Mouse (Mus musculus) hindbrain, embryonic 12.5 days (tissue): ENCODE measurements around the gene Grn. TPM values are rescaled to one million over a fixed set of nuclear protein-coding genes. Genes with fewer than 3 reads are reported as not detected.

Source experiments
- ATAC-seq: fragments of 200-750 bp; cut with Nextera tagmentation; 2 replicates; pipeline ENCODE4 v1.8.0; 2017; ENCODE audit warnings: moderate TSS enrichment; ENCODE audit not compliant: low FRiP score
- H3K27ac ChIP-seq: fragments of 300-500 bp; sonication (generic); 2 replicates; pipeline ENCODE4 v1.5.1; 2016; ENCODE audit warnings: mild to moderate bottlenecking
- H3K27me3 ChIP-seq: fragments of 300-500 bp; sonication (generic); 2 replicates; pipeline ENCODE4 v1.6.1; 2016; ENCODE audit warnings: mild to moderate bottlenecking
- H3K36me3 ChIP-seq: fragments of 300-500 bp; sonication (generic); 2 replicates; pipeline ENCODE4 v1.6.1; 2016; ENCODE audit warnings: mild to moderate bottlenecking
- H3K4me1 ChIP-seq: fragments of 300-500 bp; sonication (generic); 2 replicates; pipeline ENCODE4 v1.6.1; 2016
- H3K4me2 ChIP-seq: fragments of 300-500 bp; sonication (generic); replicated peaks from 2 replicates; pipeline ENCODE4 v1.6.1; 2016; ENCODE audit warnings: mild to moderate bottlenecking
- H3K4me3 ChIP-seq: fragments of 300-500 bp; sonication (generic); 2 replicates; pipeline ENCODE4 v1.5.1; 2016; ENCODE audit warnings: mild to moderate bottlenecking
- H3K9ac ChIP-seq: fragments of 300-500 bp; sonication (generic); 2 replicates; pipeline ENCODE4 v1.6.1; 2016; ENCODE audit warnings: mild to moderate bottlenecking, moderate library complexity
- H3K9me3 ChIP-seq: fragments of 300-500 bp; sonication (generic); replicated peaks from 2 replicates; pipeline ENCODE4 v1.6.1; 2016; ENCODE audit warnings: mild to moderate bottlenecking
- WGBS: fragments of 180-500 bp; shearing (Covaris S2); methylation state at CpG from one replicate; pipeline ENCODE4 v1.1.7; 2016; 5-methylcytosine and 5-hydroxymethylcytosine counted together
- polyA plus RNA-seq: library from polyadenylated mRNA; unstranded; fragments of >200 nt; fragmentation: Nextera tagmentation; extraction: Ambion mirVana; gene quantifications from 2 replicates; pipeline ENCODE4 v1.2.1, GENCODE M21; 2016

The Grn gene
- polyA plus RNA-seq, 1 experiment from 2014 or later = 101 TPM

DNA sequence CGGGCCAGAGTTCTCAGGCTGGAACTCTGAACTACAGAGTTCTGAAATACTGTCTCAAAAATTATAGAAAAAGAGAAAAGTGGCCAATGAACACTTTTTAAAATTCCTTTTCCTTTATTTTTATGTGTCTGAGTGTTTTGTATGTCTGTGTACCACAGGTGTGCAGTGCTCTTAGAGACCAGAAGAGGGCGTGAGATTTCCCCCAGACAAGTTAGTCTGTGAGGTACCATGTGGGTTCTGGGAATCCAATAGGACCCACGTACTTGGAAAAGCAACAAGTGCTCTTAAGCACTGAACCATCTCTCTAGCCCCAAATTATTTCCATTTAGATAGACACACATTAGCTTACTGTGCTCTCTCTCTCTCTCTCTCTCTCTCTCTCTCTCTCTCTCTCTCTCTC, 11.3 kb downstream of the Grn start:
- no peak overlapping the region for H3K9ac ChIP-seq
- no peak overlapping the region for H3K4me2 ChIP-seq
- H3K4me3 ChIP-seq = no peak overlapping the region
- H3K9me3 ChIP-seq = no peaks in the 10 kb centered on the region
- H3K36me3 ChIP-seq = peaks cover 68% of the 10 kb centered on the region
- peaks cover 19% of the 10 kb centered on the region for H3K27me3 ChIP-seq
- no peak for ATAC-seq
- H3K27ac ChIP-seq = no peak overlapping the region
- H3K4me1 ChIP-seq = peaks cover 52% of the 10 kb centered on the region
- whole genome bisulfite sequencing = 85% methylated on average over 3 of the region's 3 CpGs

DNA sequence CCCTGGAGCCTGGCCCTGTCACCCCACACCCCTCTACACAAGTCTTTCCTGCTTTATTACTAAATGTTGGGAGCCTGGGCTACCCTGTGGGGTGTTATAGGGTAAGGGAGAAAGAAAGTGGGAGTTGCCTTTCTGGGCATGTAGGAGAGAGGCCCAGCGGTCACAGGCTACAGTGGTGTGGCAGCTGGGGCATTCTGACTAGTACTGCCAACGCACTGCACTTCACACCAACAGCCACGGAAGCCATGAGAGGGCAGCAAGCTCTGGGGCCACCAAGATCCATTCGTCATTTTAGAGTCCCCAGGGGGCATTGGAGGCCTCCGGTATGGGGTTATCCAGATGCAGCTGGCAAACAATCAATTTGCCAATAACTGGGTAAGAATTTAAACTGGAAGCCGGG, 12.0 kb downstream of the Grn start:
- no peak overlapping the region for H3K4me3 ChIP-seq
- ATAC-seq = no peak
- H3K27ac ChIP-seq = no peak overlapping the region
- no peak overlapping the region for H3K4me2 ChIP-seq
- 83% methylated on average over 6 of the region's 6 CpGs for WGBS
- H3K4me1 ChIP-seq = peaks cover 48% of the 10 kb centered on the region
- H3K36me3 ChIP-seq = peaks cover 64% of the 10 kb centered on the region
- no peak overlapping the region for H3K9ac ChIP-seq
- H3K9me3 ChIP-seq = no peaks in the 10 kb centered on the region
- H3K27me3 ChIP-seq = peaks cover 19% of the 10 kb centered on the region

DNA sequence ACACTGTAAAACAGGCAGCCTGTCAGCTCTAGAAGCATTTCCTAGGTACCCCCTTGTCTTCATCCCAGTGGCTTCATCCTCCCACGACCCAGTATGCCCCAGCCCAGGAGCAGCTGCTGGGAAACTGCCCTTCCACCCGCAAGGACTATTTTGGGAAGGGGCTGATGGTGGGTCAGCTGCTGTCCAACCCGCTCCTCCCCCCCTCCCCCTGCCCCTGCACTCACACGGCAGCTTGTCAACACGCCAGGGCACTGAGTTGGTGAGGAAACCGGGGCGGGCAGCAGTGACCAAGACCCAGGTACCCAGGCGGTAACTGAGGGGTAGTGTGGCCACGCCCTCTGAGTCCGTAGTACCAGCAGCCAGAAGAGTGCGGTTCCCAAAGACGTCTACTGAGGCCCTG, 13.6 kb downstream of the Grn start:
- Histone ChIP-seq H3K4me2 (no peak overlapping the region; the same call in 1 of the 2 replicates), H3K27ac (no peak overlapping the region), H3K36me3 (peaks cover 48% of the 10 kb centered on the region), H3K9me3 (no peaks in the 10 kb centered on the region), H3K4me3 (no peak overlapping the region), H3K27me3 (peaks cover 26% of the 10 kb centered on the region), H3K4me1 (peaks cover 44% of the 10 kb centered on the region), H3K9ac (no peak overlapping the region)
- WGBS = 67% methylated on average over 12 of the region's 12 CpGs
- no peak for ATAC-seq

DNA sequence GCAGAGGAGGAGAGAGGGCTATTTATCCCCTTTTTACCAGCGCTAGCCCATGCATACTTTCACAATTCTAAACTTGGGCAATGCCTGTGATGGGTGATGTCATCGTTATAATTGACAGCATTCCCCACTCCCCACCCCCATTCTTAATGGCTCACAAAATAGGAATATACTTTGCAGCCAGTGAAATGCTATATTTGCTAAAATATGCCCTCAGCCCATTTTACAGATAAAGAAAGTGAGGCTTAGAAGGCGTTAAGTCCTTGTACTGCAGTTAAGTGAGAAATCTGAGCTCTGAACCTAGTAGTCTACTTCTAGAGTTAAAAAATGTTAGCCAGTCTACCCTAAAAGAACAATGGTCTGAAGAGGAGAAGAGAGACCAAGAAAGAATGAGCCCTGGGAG, 14.2 kb downstream of the Grn start:
- ATAC-seq = no peak
- 76% methylated on average over 3 of the region's 3 CpGs for WGBS
- Histone ChIP-seq H3K9me3 (no peaks in the 10 kb centered on the region), H3K27ac (no peak overlapping the region), H3K4me1 (peaks cover 42% of the 10 kb centered on the region), H3K36me3 (peaks cover 42% of the 10 kb centered on the region), H3K27me3 (peaks cover 26% of the 10 kb centered on the region), H3K9ac (no peak overlapping the region), H3K4me3 (no peak overlapping the region), H3K4me2 (no peak overlapping the region; the same call in 1 of the 2 replicates)

DNA sequence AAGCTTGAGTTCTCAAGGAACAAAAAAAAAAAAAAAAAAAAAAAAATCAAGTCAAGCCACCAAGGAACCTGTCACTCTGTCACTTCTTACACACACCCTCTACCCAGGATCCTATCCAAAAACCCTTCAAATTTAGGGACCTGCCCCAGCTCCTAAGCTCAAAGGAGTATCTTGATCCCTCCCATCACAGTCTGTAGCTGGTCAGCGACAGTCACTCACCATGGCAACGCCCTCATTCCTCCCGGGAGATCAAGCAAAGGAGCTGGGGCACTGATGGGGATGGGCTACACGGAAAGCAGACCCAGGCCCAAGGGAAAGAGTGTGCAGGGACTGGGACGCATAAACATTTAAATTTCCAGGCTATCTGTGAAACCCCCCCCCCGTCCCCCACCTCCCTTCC, 14.7 kb downstream of the Grn start:
- Histone ChIP-seq H3K9ac (peak overlapping the region; percentile 100), H3K27me3 (peaks cover 27% of the 10 kb centered on the region), H3K9me3 (no peaks in the 10 kb centered on the region), H3K27ac (peak overlapping the region; percentile 95), H3K4me2 (peak overlapping the region; percentile 80), H3K36me3 (peaks cover 38% of the 10 kb centered on the region), H3K4me1 (peaks cover 42% of the 10 kb centered on the region), H3K4me3 (peak overlapping the region; percentile 86)
- 4% methylated on average over 6 of the region's 6 CpGs for WGBS
- no peak for ATAC-seq

DNA sequence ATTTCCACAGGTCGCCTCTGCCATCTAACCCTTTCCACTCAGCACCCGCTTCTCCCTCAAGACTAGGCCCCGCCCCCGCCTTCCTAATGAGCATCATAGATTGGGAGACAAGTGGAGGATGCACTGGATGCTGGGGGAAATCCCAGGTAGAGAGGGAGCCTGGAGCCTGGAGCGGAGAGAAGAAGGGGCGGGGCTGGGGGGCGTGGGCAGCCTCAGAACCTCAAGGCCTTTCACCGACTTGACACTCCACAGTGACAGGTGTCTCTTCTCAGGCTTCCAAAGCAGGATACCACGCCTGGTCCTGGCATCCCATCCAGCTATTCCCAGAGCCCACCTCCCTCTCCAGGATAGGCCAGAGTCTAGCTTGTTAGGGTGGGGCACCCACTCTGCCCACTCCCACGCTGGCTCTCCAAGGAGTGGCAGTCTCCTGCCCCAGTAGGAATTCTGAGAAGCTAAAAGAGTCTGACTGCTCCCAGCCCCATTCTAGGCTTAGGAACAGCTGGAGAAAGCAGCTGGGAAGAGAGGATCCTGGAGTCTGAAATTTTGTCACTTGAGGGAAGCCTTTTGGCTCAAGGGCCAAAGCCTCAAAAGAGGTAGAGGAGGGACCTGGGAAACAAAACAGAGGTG, 15.3 kb downstream of the Grn start:
- peak overlapping the region; percentile 100 for H3K9ac ChIP-seq
- peak overlapping the region; percentile 86 for H3K4me3 ChIP-seq
- no peaks in the 10 kb centered on the region for H3K9me3 ChIP-seq
- H3K4me1 ChIP-seq = peaks cover 42% of the 10 kb centered on the region
- no peak for ATAC-seq
- 18% methylated on average over 10 of the region's 10 CpGs for WGBS
- H3K27me3 ChIP-seq = peaks cover 30% of the 10 kb centered on the region
- H3K36me3 ChIP-seq = peaks cover 32% of the 10 kb centered on the region
- H3K27ac ChIP-seq = peak overlapping the region; percentile 95
- H3K4me2 ChIP-seq = peak overlapping the region; percentile 80

DNA sequence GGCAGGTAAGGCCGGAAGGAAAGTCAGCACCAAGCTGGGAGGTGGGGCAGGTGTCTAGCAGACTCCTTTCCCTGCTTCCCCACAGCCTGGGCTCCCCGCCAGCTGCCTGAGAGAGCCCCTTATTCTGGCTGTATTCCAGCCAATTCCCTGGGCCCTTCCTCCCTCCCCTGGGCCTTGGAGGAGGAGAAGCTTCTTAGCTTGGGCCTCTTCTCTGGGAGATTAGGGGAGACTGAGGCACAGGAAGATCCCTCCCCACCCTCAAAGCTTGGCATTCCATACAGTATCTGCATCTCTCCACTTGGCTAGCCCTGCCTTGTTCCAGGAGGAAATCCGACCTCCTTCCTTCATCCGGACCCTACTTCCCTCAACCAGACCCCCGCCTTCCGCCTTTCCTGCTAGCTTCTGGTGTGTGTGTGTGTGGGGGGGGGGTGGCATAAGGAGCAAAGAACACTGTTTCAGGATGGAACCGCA, 15.8 kb downstream of the Grn start:
- peak overlapping the region; percentile 86 for H3K4me3 ChIP-seq
- peaks cover 42% of the 10 kb centered on the region for H3K4me1 ChIP-seq
- 12% methylated on average over 7 of the region's 7 CpGs for WGBS
- peaks cover 26% of the 10 kb centered on the region for H3K36me3 ChIP-seq
- peak overlapping the region; percentile 95 for H3K27ac ChIP-seq
- peak; percentile 21 for ATAC-seq
- peaks cover 31% of the 10 kb centered on the region for H3K27me3 ChIP-seq
- H3K9ac ChIP-seq = peak overlapping the region; percentile 100
- H3K9me3 ChIP-seq = no peaks in the 10 kb centered on the region
- peak overlapping the region; percentile 80 for H3K4me2 ChIP-seq

DNA sequence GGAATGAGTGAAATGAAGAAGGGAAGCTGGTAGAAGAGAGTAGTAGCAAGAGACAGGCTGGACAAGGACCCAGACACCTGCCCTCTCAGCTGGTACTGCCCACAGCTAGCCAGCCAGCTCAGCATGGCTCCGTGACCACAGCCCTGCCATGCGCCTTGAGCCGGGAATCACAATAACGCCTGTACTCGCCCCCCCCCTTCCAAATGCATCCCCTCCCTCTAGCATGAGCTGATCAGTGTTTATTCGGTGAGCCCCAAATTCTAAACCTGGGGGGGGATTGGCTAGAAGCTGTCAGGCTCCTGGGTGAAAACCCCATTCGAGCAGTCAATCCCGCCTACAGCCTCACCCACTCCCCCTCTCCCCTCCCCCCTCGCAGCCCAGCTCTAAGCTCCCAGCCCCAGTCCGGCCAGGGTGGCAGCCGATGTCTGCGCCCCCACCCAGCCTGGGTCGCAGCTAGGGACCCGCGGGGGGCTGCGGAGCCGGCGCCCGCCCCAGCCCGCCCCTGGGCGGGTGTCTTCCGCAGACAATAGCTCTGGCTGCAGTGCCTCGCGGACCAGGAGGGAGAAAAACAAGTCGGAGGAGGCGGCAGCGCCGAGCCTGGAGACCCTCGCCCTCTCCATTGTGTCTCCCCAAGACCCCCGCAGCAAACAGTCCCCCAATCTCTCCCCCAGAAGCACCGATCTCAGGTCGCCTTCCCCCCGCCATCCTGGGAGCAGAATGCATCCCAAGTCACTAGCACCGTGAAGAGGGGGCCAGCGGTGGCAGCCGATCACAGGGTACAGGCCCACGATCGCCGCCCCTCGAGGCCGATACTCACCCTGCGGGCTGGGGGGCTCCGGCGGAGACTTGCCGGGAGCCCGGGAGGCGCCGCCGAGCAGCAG, 16.7 kb downstream of the Grn start:
- WGBS = under 1% methylated on average over 41 of the region's 49 CpGs

DNA sequence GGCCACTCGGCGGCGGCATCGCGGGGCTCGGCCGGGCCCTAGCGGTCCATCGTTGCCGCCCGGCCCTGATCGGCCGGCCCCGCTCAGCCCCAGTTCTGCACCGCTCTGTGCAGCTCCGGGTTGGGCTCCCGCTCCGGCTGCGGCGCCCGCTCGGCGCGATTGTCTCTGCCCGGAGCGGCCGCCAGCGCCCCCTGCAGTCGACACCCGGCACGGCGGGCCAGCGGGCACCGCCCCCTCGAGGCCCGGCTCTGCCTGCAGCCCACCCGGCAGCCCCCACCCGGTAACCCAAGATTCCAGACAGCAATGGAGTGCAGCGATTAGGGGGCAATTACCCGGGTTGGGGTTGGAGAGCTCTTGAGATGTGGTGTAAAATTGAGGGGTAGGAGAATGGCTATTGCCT, 17.4 kb downstream of the Grn start, which contains the start of gene Fam171a2:
Gene Fam171a2, minus strand, starts transcription at position 186 of the 400 bp plus-strand sequence.
- WGBS = under 1% methylated on average over 40 of the region's 40 CpGs
- H3K27me3 ChIP-seq = peaks cover 28% of the 10 kb centered on the region
- peaks cover 42% of the 10 kb centered on the region for H3K4me1 ChIP-seq
- H3K4me3 ChIP-seq = peak within 1 kb of the TSS; percentile 86
- peak within 1 kb of the TSS; percentile 95 for H3K27ac ChIP-seq
- peak; percentile 78 for ATAC-seq
- no peaks in the 10 kb centered on the region for H3K9me3 ChIP-seq
- H3K4me2 ChIP-seq = peak within 1 kb of the TSS; percentile 80
- H3K36me3 ChIP-seq = peaks cover 11% of the 10 kb centered on the region
- peak within 1 kb of the TSS; percentile 100 for H3K9ac ChIP-seq

More for the DNA sequence above, 16.7 kb downstream of the Grn start:
- Histone ChIP-seq H3K27me3 (peaks cover 28% of the 10 kb centered on the region), H3K27ac (peak overlapping the region; percentile 95), H3K9me3 (no peaks in the 10 kb centered on the region), H3K9ac (peak overlapping the region; percentile 100), H3K4me3 (peak overlapping the region; percentile 86), H3K4me2 (peak overlapping the region; percentile 80), H3K4me1 (peaks cover 42% of the 10 kb centered on the region), H3K36me3 (peaks cover 17% of the 10 kb centered on the region)
- ATAC-seq = peak; percentile 67

DNA sequence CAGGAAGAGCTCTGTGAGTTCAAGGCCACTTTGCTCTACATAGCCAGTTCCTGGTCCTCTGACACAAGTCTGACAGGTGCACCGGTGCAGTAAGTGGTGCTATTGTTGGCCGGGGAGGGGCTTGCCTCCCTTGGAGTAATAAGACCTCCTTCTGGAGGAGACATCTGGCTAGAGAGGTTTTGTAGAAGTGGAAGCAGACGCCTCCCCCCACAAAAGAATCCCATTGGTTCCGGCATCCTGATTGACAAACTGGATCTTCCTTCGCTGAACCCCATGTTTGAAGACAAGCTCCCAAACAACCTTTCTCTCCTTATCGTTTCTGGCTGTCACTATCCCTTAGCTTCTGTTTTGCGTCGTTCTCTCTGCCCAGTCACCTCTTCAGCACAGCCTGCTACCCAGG, 18.2 kb downstream of the Grn start:
- 13% methylated on average over 8 of the region's 8 CpGs for WGBS
- H3K4me3 ChIP-seq = no peak overlapping the region
- H3K4me1 ChIP-seq = peaks cover 46% of the 10 kb centered on the region
- H3K27me3 ChIP-seq = peaks cover 34% of the 10 kb centered on the region
- no peak overlapping the region for H3K9ac ChIP-seq
- H3K9me3 ChIP-seq = no peaks in the 10 kb centered on the region
- no peak overlapping the region for H3K4me2 ChIP-seq
- no peak overlapping the region for H3K27ac ChIP-seq
- no peak for ATAC-seq
- peaks cover 5% of the 10 kb centered on the region; the same call in 1 of the 2 replicates for H3K36me3 ChIP-seq

DNA sequence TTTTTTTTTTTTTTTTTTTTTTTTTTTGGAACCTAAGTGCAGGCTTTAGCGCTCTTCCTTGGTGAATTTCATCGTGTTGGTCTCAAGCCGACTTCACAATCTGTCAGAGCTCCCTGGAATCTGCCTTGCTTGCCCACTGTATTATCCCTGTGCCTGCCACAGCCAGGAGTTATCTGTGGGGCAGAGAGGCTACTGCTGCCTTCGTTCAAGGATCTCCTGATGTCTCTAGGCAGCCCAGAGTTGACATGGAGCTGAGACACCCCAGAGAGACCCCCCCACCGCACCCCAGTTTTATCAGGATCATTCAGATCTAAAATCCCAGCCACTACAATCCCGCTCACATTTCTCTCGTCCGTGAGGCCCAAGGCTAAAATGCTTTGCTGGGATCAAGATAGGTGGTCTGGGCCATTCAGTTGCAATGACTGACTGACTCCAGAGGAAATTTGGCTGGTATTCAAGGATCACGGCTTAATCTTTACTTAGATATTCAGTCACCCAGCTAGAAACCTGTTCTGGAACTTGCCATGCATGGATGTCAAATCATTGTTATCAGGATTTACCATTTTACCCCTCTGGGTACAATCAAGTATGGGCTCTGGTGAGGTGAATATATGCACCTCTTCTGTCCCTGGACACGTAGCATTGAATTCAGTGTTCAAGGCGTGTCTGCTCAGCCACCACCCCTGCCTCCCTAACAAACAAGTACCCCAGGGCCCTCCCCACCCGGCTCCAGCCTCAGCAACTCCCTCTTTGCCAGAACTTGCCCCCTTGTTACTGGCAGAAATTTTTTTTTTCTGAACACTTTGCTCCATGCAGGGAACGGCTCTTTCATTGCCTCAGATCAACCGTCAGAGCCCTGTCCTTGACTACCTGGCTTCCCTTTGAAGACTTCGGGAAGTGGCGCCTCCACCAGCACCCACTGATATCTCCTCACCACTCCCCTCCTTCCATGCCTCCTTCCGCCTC, 19.2 kb downstream of the Grn start:
- Histone ChIP-seq H3K27ac (no peak overlapping the region), H3K27me3 (peaks cover 35% of the 10 kb centered on the region), H3K4me2 (no peak overlapping the region), H3K36me3 (no peaks in the 10 kb centered on the region), H3K4me1 (peaks cover 40% of the 10 kb centered on the region), H3K4me3 (no peak overlapping the region), H3K9me3 (no peaks in the 10 kb centered on the region), H3K9ac (no peak overlapping the region)
- no peak for ATAC-seq
- 50% methylated on average over 17 of the region's 17 CpGs for WGBS
